Mouse (Mus musculus) megakaryocyte, embryonic 14.5 days (primary cell): Measurements from ENCODE around the gene Parp4.

ENCODE experiments used
- FLI1 ChIP-seq: IDR thresholded peaks from 2 replicates; pipeline ENCODE4 v1.6.1; 2012; ENCODE audit warnings: low read length, inconsistent platforms, mixed read lengths
- GATA1 ChIP-seq: IDR thresholded peaks from 3 replicates; pipeline ENCODE4 v1.6.1; 2012; ENCODE audit warnings: mixed read lengths, low read length, inconsistent platforms, borderline replicate concordance

DNA sequence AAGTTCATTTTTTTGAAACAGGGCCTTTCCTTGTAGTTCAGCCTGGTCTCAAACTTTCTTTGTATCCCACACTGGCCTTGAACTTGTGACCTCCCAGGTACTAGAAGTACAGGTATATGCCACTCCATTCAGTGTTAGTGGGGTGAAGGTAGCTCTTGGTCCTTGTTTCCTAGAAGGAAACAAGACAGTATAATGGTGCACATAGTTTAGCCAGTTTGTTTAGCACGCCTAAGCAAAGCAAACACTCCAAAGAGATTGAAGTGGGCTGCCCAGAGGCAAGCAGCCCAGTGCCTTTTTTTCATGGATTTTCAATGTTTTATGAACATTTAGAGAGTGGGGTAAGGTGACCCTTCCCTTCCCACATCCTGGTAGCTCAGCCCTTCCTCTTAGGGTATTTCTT is 42.1 kb downstream of the Parp4 start:
- TF ChIP-seq GATA1: no peak
- no peak for TF ChIP-seq FLI1
